Mouse (Mus musculus): ENCODE measurements at regions not wholly inside any gene's neighbourhood (a gene's known extent, or its start where the extent isn't known, plus 50 kb on each side); places are given as distances from the start of the nearest gene placed in this dataset.
"Not testable (repeated sequence)": the region's sequence is repeated elsewhere in the genome, so short reads cannot be mapped to it uniquely, and the experiment has no call there.

- Histone ChIP-seq H3K36me3 (no peaks in the 10 kb centered on the region), H3K4me2 (replicated peaks) (no peak overlapping the region), H3K27me3 (peaks cover 30% of the 10 kb centered on the region), H3K9ac (no peak overlapping the region), H3K4me1 (no peaks in the 10 kb centered on the region), H3K4me3 (no peak overlapping the region), H3K9me3 (replicated peaks) (no peaks in the 10 kb centered on the region), H3K27ac (no peak overlapping the region)
- 83% methylated on average over 2 of the region's 2 CpGs for WGBS
- no peak for ATAC-seq (ENCODE audit: low FRiP score)
Measured at GRCm38 (mm10) chr13:73077866-73078430, 182.3 kb upstream of the Irx4 start.

- not testable (repeated sequence) for H3K9me3 ChIP-seq (replicated peaks); H3K27me3 ChIP-seq; H3K27ac ChIP-seq; ATAC-seq (ENCODE audit: low FRiP score); H3K36me3 ChIP-seq; H3K4me2 ChIP-seq (replicated peaks); H3K9ac ChIP-seq; H3K4me1 ChIP-seq; H3K4me3 ChIP-seq
Measured at GRCm38 (mm10) chr13:73087815-73088214, 172.5 kb upstream of the Irx4 start.

GRCm38 (mm10) chr13:73091886-73092285 is 168.4 kb upstream of the Irx4 start:
- no peak for ATAC-seq (ENCODE audit: low FRiP score)
- Histone ChIP-seq H3K4me3 (no peak overlapping the region), H3K4me1 (no peaks in the 10 kb centered on the region), H3K36me3 (no peaks in the 10 kb centered on the region), H3K9ac (no peak overlapping the region), H3K27me3 (0 out of 2 replicates have a peak, but pooled peaks cover 7% of the 10 kb centered on the region), H3K27ac (no peak overlapping the region), H3K4me2 (replicated peaks) (no peak overlapping the region), H3K9me3 (replicated peaks) (no peaks in the 10 kb centered on the region)
- WGBS: 56% methylated on average over 3 of the region's 3 CpGs

GRCm38 (mm10) chr13:73097502-73097901 is 162.8 kb upstream of the Irx4 start:
- 0 out of 2 replicates have a peak, but pooled peaks cover 5% of the 10 kb centered on the region for H3K27me3 ChIP-seq
- no peaks in the 10 kb centered on the region for H3K36me3 ChIP-seq
- no peak overlapping the region for H3K4me2 ChIP-seq (replicated peaks)
- no peaks in the 10 kb centered on the region for H3K4me1 ChIP-seq
- no peaks in the 10 kb centered on the region for H3K9me3 ChIP-seq (replicated peaks)
- ATAC-seq (ENCODE audit: low FRiP score): 0 out of 2 replicates have a peak, but pooled peaks have one; percentile 58
- no peak overlapping the region for H3K9ac ChIP-seq
- no peak overlapping the region for H3K4me3 ChIP-seq
- 64% methylated on average over 9 of the region's 9 CpGs for WGBS
- H3K27ac ChIP-seq: no peak overlapping the region

- Histone ChIP-seq H3K27ac (no peak overlapping the region), H3K4me1 (no peaks in the 10 kb centered on the region), H3K9me3 (replicated peaks) (no peaks in the 10 kb centered on the region), H3K4me2 (replicated peaks) (no peak overlapping the region), H3K4me3 (no peak overlapping the region), H3K36me3 (no peaks in the 10 kb centered on the region), H3K9ac (no peak overlapping the region), H3K27me3 (peaks cover 13% of the 10 kb centered on the region)
- WGBS: 44% methylated on average over 1 of the region's 1 CpGs
- ATAC-seq (ENCODE audit: low FRiP score): peak; percentile 46
Measured at GRCm38 (mm10) chr13:73099407-73099806, 160.9 kb upstream of the Irx4 start.

GRCm38 (mm10) chr13:73107250-73107993 is 152.9 kb upstream of the Irx4 start:
- WGBS: 28% methylated on average over 14 of the region's 14 CpGs
- Histone ChIP-seq H3K27me3 (peaks cover 29% of the 10 kb centered on the region), H3K27ac (peak overlapping the region; percentile 41)

GRCm38 (mm10) chr13:73116822-73117632 is 143.3 kb upstream of the Irx4 start:
- WGBS: 53% methylated on average over 22 of the region's 22 CpGs
- H3K9me3 ChIP-seq (replicated peaks): no peaks in the 10 kb centered on the region
- peaks cover 15% of the 10 kb centered on the region for H3K4me1 ChIP-seq
- H3K9ac ChIP-seq: no peak overlapping the region
- peak overlapping the region; percentile 78; the same call in 1 of the 2 replicates for H3K27ac ChIP-seq
- H3K4me2 ChIP-seq (replicated peaks): peak overlapping the region; percentile 35
- H3K4me3 ChIP-seq: no peak overlapping the region
- H3K36me3 ChIP-seq: no peaks in the 10 kb centered on the region
- peaks cover 25% of the 10 kb centered on the region for H3K27me3 ChIP-seq
- peak; percentile 95 for ATAC-seq (ENCODE audit: low FRiP score)

More at GRCm38 (mm10) chr13:73107250-73107993, 152.9 kb upstream of the Irx4 start:
- H3K9ac ChIP-seq: no peak overlapping the region
- H3K9me3 ChIP-seq (replicated peaks): no peaks in the 10 kb centered on the region
- no peak overlapping the region for H3K4me3 ChIP-seq
- no peak overlapping the region for H3K4me2 ChIP-seq (replicated peaks)
- ATAC-seq (ENCODE audit: low FRiP score): peak; percentile 85
- H3K4me1 ChIP-seq: peaks cover 13% of the 10 kb centered on the region
- no peaks in the 10 kb centered on the region for H3K36me3 ChIP-seq

GRCm38 (mm10) chr13:73117633-73118076 is 142.6 kb upstream of the Irx4 start:
- Histone ChIP-seq H3K27ac (peak overlapping the region; percentile 78), H3K27me3 (peaks cover 21% of the 10 kb centered on the region), H3K36me3 (no peaks in the 10 kb centered on the region), H3K4me3 (no peak overlapping the region), H3K4me1 (peaks cover 15% of the 10 kb centered on the region), H3K9ac (no peak overlapping the region), H3K4me2 (replicated peaks) (peak overlapping the region; percentile 35), H3K9me3 (replicated peaks) (no peaks in the 10 kb centered on the region)
- 53% methylated on average over 15 of the region's 15 CpGs for WGBS
- peak; percentile 62 for ATAC-seq (ENCODE audit: low FRiP score)

GRCm38 (mm10) chr13:73122945-73123344 is 137.3 kb upstream of the Irx4 start:
- H3K9ac ChIP-seq: no peak overlapping the region
- peaks cover 6% of the 10 kb centered on the region for H3K4me1 ChIP-seq
- H3K27me3 ChIP-seq: peaks cover 7% of the 10 kb centered on the region; the same call in 1 of the 2 replicates
- H3K27ac ChIP-seq: no peak overlapping the region
- H3K4me3 ChIP-seq: no peak overlapping the region
- ATAC-seq (ENCODE audit: low FRiP score): 0 out of 2 replicates have a peak, but pooled peaks have one; percentile 16
- no peaks in the 10 kb centered on the region for H3K9me3 ChIP-seq (replicated peaks)
- H3K4me2 ChIP-seq (replicated peaks): no peak overlapping the region
- H3K36me3 ChIP-seq: no peaks in the 10 kb centered on the region
- WGBS: 90% methylated on average over 1 of the region's 1 CpGs

- no peaks in the 10 kb centered on the region for H3K36me3 ChIP-seq
- no peaks in the 10 kb centered on the region for H3K4me1 ChIP-seq
- H3K27ac ChIP-seq: no peak overlapping the region
- no peak for ATAC-seq (ENCODE audit: low FRiP score)
- H3K9ac ChIP-seq: no peak overlapping the region
- WGBS: 41% methylated on average over 6 of the region's 6 CpGs
- H3K4me2 ChIP-seq (replicated peaks): no peak overlapping the region
- H3K27me3 ChIP-seq: peaks cover 6% of the 10 kb centered on the region
- no peaks in the 10 kb centered on the region for H3K9me3 ChIP-seq (replicated peaks)
- no peak overlapping the region for H3K4me3 ChIP-seq
Measured at GRCm38 (mm10) chr13:73131270-73131669, 129.0 kb upstream of the Irx4 start.

GRCm38 (mm10) chr13:73132746-73133145 is 127.5 kb upstream of the Irx4 start:
- H3K9ac ChIP-seq: no peak overlapping the region
- no peaks in the 10 kb centered on the region for H3K4me1 ChIP-seq
- H3K4me3 ChIP-seq: no peak overlapping the region
- WGBS: 77% methylated on average over 6 of the region's 6 CpGs
- ATAC-seq (ENCODE audit: low FRiP score): no peak
- no peak overlapping the region for H3K4me2 ChIP-seq (replicated peaks)
- peaks cover 6% of the 10 kb centered on the region for H3K27me3 ChIP-seq
- no peaks in the 10 kb centered on the region for H3K36me3 ChIP-seq
- no peak overlapping the region for H3K27ac ChIP-seq
- no peaks in the 10 kb centered on the region for H3K9me3 ChIP-seq (replicated peaks)

GRCm38 (mm10) chr13:73134929-73135328 is 125.3 kb upstream of the Irx4 start:
- Histone ChIP-seq H3K4me2 (replicated peaks) (no peak overlapping the region), H3K27me3 (peaks cover 6% of the 10 kb centered on the region), H3K4me3 (no peak overlapping the region), H3K9ac (no peak overlapping the region), H3K36me3 (no peaks in the 10 kb centered on the region), H3K9me3 (replicated peaks) (no peaks in the 10 kb centered on the region), H3K4me1 (no peaks in the 10 kb centered on the region), H3K27ac (no peak overlapping the region)
- ATAC-seq (ENCODE audit: low FRiP score): no peak

All from hindbrain, embryonic 12.5 days (tissue).